Mouse (Mus musculus) left cerebral cortex, adult 11 months (tissue): Measurements from ENCODE around the gene Cyp4f17.
"Not testable (repeated sequence)": the region's sequence is repeated elsewhere in the genome, so short reads cannot be mapped to it uniquely, and the experiment has no call there.

ENCODE experiments used
- DNase-seq: peaks from one replicate; pipeline ENCODE4 v3.0.0; 2022; ENCODE audit warnings: low spot score

Cyp4f17 gene

GRCm38 (mm10) chr17:32526341-32526740 lies 20.5 kb downstream of the Cyp4f17 start:
- not testable (repeated sequence) for DNase-seq

- no peak for DNase-seq
These were observed 21.9 kb downstream of the Cyp4f17 start for GRCm38 (mm10) chr17:32527748-32528147.

- peak; percentile 78 for DNase-seq
These were observed 22.8 kb downstream of the Cyp4f17 start for GRCm38 (mm10) chr17:32528408-32529337.

- not testable (repeated sequence) for DNase-seq
These were observed 26.5 kb downstream of the Cyp4f17 start for GRCm38 (mm10) chr17:32532356-32532755.

- DNase-seq, result no peak
These were observed 28.2 kb downstream of the Cyp4f17 start for GRCm38 (mm10) chr17:32534068-32534467.

- peak; percentile 41 for DNase-seq
These were observed 30.4 kb downstream of the Cyp4f17 start, which contains the start of gene Cyp4f16 for GRCm38 (mm10) chr17:32536051-32536866. Cyp4f16 (plus strand) TSS chr17:32536558.

- no peak for DNase-seq
These were observed 31.0 kb downstream of the Cyp4f17 start for GRCm38 (mm10) chr17:32536867-32537250.

- not testable (repeated sequence) for DNase-seq
These were observed 38.9 kb downstream of the Cyp4f17 start for GRCm38 (mm10) chr17:32544792-32545191.

- DNase-seq, result not testable (repeated sequence)
These were observed 44.5 kb downstream of the Cyp4f17 start for GRCm38 (mm10) chr17:32550377-32550776.

- peak; percentile 75 for DNase-seq
These were observed 45.3 kb downstream of the Cyp4f17 start for GRCm38 (mm10) chr17:32550900-32551770.

GRCm38 (mm10) chr17:32553016-32553415 lies 47.2 kb downstream of the Cyp4f17 start:
- not testable (repeated sequence) for DNase-seq

- not testable (repeated sequence) for DNase-seq
These were observed 48.5 kb downstream of the Cyp4f17 start for GRCm38 (mm10) chr17:32554368-32554767.

- DNase-seq, result not testable (repeated sequence)
These were observed 57.5 kb downstream of the Cyp4f17 start for GRCm38 (mm10) chr17:32563301-32563700.

GRCm38 (mm10) chr17:32573286-32573685 lies 67.4 kb downstream of the Cyp4f17 start:
- not testable (repeated sequence) for DNase-seq

GRCm38 (mm10) chr17:32577496-32578186 lies 71.8 kb downstream of the Cyp4f17 start:
- DNase-seq, result no peak
